Mouse (Mus musculus) midbrain, postnatal 0 days (tissue): Measurements from ENCODE around the gene Hspb8. TPM values are rescaled to one million over a fixed set of nuclear protein-coding genes. Genes with fewer than 3 reads are reported as not detected.

ENCODE experiments used
- ATAC-seq: fragments of 200-750 bp; cut with Nextera tagmentation; 2 replicates; pipeline ENCODE4 v1.8.0; 2017; ENCODE audit warnings: moderate number of reproducible peaks, mild to moderate bottlenecking, moderate TSS enrichment, moderate library complexity; ENCODE audit not compliant: low FRiP score
- DNase-seq: peaks from one replicate; pipeline ENCODE4 v3.0.0-alpha.2; 2015; ENCODE audit warnings: low spot score
- H3K27ac ChIP-seq: fragments of 300-500 bp; sonication (generic); 2 replicates; pipeline ENCODE4 v1.5.1; 2014; ENCODE audit warnings: low read depth, mild to moderate bottlenecking, low read length, mixed read lengths
- H3K27me3 ChIP-seq: fragments of 300-500 bp; sonication (generic); 2 replicates; pipeline ENCODE4 v1.6.1; 2014; ENCODE audit warnings: low read length, control low read depth, mixed read lengths; ENCODE audit not compliant: insufficient read depth
- H3K36me3 ChIP-seq: fragments of 300-500 bp; sonication (generic); 2 replicates; pipeline ENCODE4 v1.6.1; 2014; ENCODE audit warnings: low read length, control low read depth, mixed read lengths; ENCODE audit not compliant: insufficient read depth
- H3K4me1 ChIP-seq: fragments of 300-500 bp; sonication (generic); 2 replicates; pipeline ENCODE4 v1.6.1; 2014; ENCODE audit warnings: mild to moderate bottlenecking, control low read depth, antibody characterized with exemption, low read length, mixed read lengths; ENCODE audit not compliant: insufficient read depth
- H3K4me2 ChIP-seq: fragments of 300-500 bp; sonication (generic); 2 replicates; pipeline ENCODE4 v1.6.1; 2014; ENCODE audit warnings: low read depth, mild to moderate bottlenecking, low read length, mixed read lengths; ENCODE audit not compliant: poor library complexity, severe bottlenecking
- H3K4me3 ChIP-seq: fragments of 300-500 bp; sonication (generic); 2 replicates; pipeline ENCODE4 v1.5.1; 2014; ENCODE audit warnings: low read depth, mild to moderate bottlenecking, low read length, moderate library complexity
- H3K9ac ChIP-seq: fragments of 300-500 bp; sonication (generic); replicated peaks from 2 replicates; pipeline ENCODE4 v1.6.1; 2014; ENCODE audit warnings: mild to moderate bottlenecking, low read length, moderate library complexity, mixed read lengths; ENCODE audit not compliant: poor library complexity, severe bottlenecking
- H3K9me3 ChIP-seq: fragments of 300-500 bp; sonication (generic); 2 replicates; pipeline ENCODE4 v1.6.1; 2016; ENCODE audit warnings: low read length, control low read depth
- CTCF ChIP-seq: IDR thresholded peaks from 2 replicates; pipeline ENCODE4 v1.5.1; 2016; ENCODE audit warnings: antibody characterized with exemption, mild to moderate bottlenecking
- WGBS: fragments of 180-500 bp; shearing (Covaris S2); extraction: QIAGEN DNeasy Blood & Tissue Kit; methylation state at CpG from one replicate; pipeline ENCODE4 v1.1.7; 2014; 5-methylcytosine and 5-hydroxymethylcytosine counted together
- polyA plus RNA-seq: library from polyadenylated mRNA; unstranded; fragments of >200 nt; fragmentation: Nextera tagmentation; extraction: Ambion mirVana; gene quantifications from 2 replicates; pipeline ENCODE4 v1.2.1, GENCODE M21; 2015
- total RNA-seq: library from RNA; depleted of rRNA; stranded (reverse); fragments of >200 nt; gene quantifications from 2 replicates; pipeline ENCODE4 v1.2.3, GENCODE M21; 2014; rRNA removed

The Hspb8 gene
- total RNA-seq = 19.4 and 19.8 TPM in 2 replicates
- 7.5 and 8.0 TPM in 2 replicates for polyA plus RNA-seq

GRCm38 (mm10) chr5:116422699-116423201, at the start of gene Hspb8:
Hspb8 (minus strand) TSS chr5:116422864.
- no peak within 1 kb of the TSS for H3K9ac ChIP-seq
- peak within 1 kb of the TSS; percentile 4; the same call in 1 of the 2 replicates for H3K4me3 ChIP-seq
- ATAC-seq = no peak
- TF ChIP-seq CTCF = no peak
- H3K9me3 ChIP-seq = no peaks in the 10 kb centered on the region
- H3K4me1 ChIP-seq = no peaks in the 10 kb centered on the region
- peak within 1 kb of the TSS; percentile 20; the same call in 1 of the 2 replicates for H3K27ac ChIP-seq
- peak within 1 kb of the TSS; percentile 38 for H3K4me2 ChIP-seq
- WGBS = 2% methylated on average over 20 of the region's 20 CpGs
- no peaks in the 10 kb centered on the region for H3K36me3 ChIP-seq
- peaks cover 2% of the 10 kb centered on the region; the same call in 1 of the 2 replicates for H3K27me3 ChIP-seq
- DNase-seq = peak; percentile 72

DNA sequence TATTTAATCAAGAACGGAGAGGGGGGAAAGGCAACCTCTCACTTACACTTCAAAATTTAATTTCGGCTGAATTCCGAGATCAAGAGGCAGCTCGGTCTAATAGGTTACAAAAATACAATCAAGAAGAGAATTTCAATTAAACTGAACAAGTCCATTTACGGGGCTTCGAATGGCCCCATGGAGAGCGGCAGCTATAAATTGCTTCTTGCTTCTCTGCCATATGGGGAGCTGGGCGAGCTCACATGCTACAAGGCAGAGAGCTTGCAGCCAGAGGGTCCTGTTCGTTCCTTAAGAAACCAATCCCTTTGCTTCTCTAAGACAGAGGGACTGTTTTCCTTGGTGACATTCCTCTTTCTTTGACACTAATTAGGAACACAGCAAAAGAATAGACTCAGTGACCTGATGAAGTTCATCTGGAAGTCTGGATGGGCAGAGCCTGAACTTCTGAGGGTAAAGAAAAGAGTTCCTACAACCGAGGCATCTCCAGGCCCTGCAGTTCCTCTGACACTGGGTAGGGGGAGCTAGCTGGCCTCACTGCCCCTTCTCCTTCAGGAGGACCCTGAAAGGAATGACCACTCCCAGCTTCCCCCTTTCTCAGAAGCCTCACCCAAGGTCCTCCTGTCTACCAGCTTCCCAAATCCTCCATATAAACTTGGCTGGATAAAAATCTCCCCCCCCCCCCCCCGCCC, 38.8 kb upstream of the Hspb8 start:
- DNase-seq = peak; percentile 57
- no peak overlapping the region for H3K4me3 ChIP-seq
- no peak overlapping the region for H3K9ac ChIP-seq
- no peak overlapping the region for H3K27ac ChIP-seq
- no peak overlapping the region for H3K4me2 ChIP-seq
- peaks cover 23% of the 10 kb centered on the region for H3K36me3 ChIP-seq
- H3K4me1 ChIP-seq = no peaks in the 10 kb centered on the region
- no peak for ATAC-seq
- TF ChIP-seq CTCF = peak; percentile 53
- peaks cover 12% of the 10 kb centered on the region for H3K9me3 ChIP-seq
- 38% methylated on average over 11 of the region's 11 CpGs for WGBS
- no peaks in the 10 kb centered on the region for H3K27me3 ChIP-seq

- Histone ChIP-seq H3K36me3 (peaks cover 8% of the 10 kb centered on the region; the same call in 1 of the 2 replicates), H3K9ac (no peak overlapping the region), H3K4me3 (no peak overlapping the region), H3K27me3 (no peaks in the 10 kb centered on the region), H3K27ac (no peak overlapping the region), H3K9me3 (peaks cover 1% of the 10 kb centered on the region; the same call in 1 of the 2 replicates), H3K4me1 (no peaks in the 10 kb centered on the region), H3K4me2 (no peak overlapping the region)
- 63% methylated on average over 2 of the region's 2 CpGs for WGBS
- DNase-seq = no peak
- no peak for ATAC-seq
- TF ChIP-seq CTCF = no peak
Observed at GRCm38 (mm10) chr5:116459970-116460369, 37.3 kb upstream of the Hspb8 start.

- Histone ChIP-seq H3K4me3 (no peak overlapping the region), H3K9me3 (no peaks in the 10 kb centered on the region), H3K36me3 (no peaks in the 10 kb centered on the region), H3K4me2 (no peak overlapping the region), H3K4me1 (no peaks in the 10 kb centered on the region), H3K9ac (no peak overlapping the region), H3K27ac (no peak overlapping the region), H3K27me3 (no peaks in the 10 kb centered on the region)
- WGBS = 75% methylated on average over 7 of the region's 7 CpGs
- DNase-seq (no peak), ATAC-seq (no peak)
- TF ChIP-seq CTCF = no peak
Observed at GRCm38 (mm10) chr5:116457791-116458190, 35.1 kb upstream of the Hspb8 start.

DNA sequence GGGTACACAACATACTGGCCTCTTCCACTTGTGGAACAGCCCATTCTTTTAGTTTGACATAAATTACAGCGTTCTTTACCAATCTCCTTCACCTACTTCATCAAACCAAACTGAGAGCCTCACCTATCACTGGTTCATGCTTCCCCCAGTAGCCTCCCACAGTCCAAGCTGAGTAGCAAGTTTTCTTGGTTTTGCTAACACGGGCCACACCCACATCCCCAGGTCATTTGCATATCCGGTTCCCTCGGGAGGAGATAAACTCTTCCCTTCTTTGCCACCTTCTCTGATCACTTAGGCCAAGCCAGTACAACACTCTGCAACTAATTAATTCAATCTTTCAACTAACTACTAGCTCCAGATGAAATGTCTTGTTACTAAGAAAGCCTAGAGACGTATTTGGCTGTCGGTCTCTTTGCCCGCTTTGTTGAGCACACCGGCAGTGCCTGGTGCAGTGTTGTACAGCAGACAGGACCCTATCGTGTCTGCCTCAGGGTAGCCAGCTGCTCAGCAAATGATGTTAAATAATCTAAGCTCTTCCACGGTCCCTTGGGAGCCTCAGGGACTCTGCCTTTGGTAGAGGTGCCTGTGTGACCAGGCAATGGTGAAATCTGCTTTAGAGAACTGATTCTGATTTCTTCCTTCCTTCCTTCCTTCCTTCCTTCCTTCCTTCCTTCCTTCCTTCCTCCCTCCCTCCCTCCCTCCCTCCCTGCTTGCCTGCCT, 34.3 kb upstream of the Hspb8 start:
- Histone ChIP-seq H3K4me3 (no peak overlapping the region), H3K4me2 (no peak overlapping the region), H3K9ac (no peak overlapping the region), H3K27me3 (no peaks in the 10 kb centered on the region), H3K36me3 (no peaks in the 10 kb centered on the region), H3K4me1 (no peaks in the 10 kb centered on the region), H3K27ac (no peak overlapping the region), H3K9me3 (no peaks in the 10 kb centered on the region)
- no peak for TF ChIP-seq CTCF
- no peak for DNase-seq
- no peak for ATAC-seq
- WGBS = 30% methylated on average over 10 of the region's 10 CpGs
